Mouse (Mus musculus) hindbrain, embryonic 10.5 days (tissue): ENCODE measurements at regions not wholly inside any gene's neighbourhood (a gene's known extent, or its start where the extent isn't known, plus 50 kb on each side); places are given as distances from the start of the nearest gene placed in this dataset.

Source experiments
- DNase-seq: peaks from one replicate; pipeline ENCODE4 v3.0.0-alpha.2; 2017; ENCODE audit warnings: low spot score
- H3K27ac ChIP-seq: fragments of 300-500 bp; sonication (generic); 2 replicates; pipeline ENCODE4 v1.5.1; 2016; ENCODE audit warnings: mild to moderate bottlenecking, moderate library complexity
- H3K27me3 ChIP-seq: fragments of 300-500 bp; sonication (generic); 2 replicates; pipeline ENCODE4 v1.6.1; 2016; ENCODE audit warnings: mild to moderate bottlenecking; ENCODE audit not compliant: poor library complexity, insufficient read depth, severe bottlenecking
- H3K36me3 ChIP-seq: fragments of 300-500 bp; sonication (generic); 2 replicates; pipeline ENCODE4 v1.6.1; 2016; ENCODE audit warnings: mild to moderate bottlenecking, moderate library complexity
- H3K4me1 ChIP-seq: fragments of 300-500 bp; sonication (generic); replicated peaks from 2 replicates; pipeline ENCODE4 v1.6.1; 2016; ENCODE audit warnings: mild to moderate bottlenecking
- H3K4me3 ChIP-seq: fragments of 300-500 bp; sonication (generic); 2 replicates; pipeline ENCODE4 v1.5.1; 2016; ENCODE audit warnings: mild to moderate bottlenecking, moderate library complexity
- H3K9me3 ChIP-seq: fragments of 300-500 bp; sonication (generic); 2 replicates; pipeline ENCODE4 v1.6.1; 2016; ENCODE audit warnings: mild to moderate bottlenecking, moderate library complexity
- WGBS: fragments of 180-500 bp; shearing (Covaris S2); methylation state at CpG from one replicate; pipeline ENCODE4 v1.1.7; 2016; 5-methylcytosine and 5-hydroxymethylcytosine counted together

DNA sequence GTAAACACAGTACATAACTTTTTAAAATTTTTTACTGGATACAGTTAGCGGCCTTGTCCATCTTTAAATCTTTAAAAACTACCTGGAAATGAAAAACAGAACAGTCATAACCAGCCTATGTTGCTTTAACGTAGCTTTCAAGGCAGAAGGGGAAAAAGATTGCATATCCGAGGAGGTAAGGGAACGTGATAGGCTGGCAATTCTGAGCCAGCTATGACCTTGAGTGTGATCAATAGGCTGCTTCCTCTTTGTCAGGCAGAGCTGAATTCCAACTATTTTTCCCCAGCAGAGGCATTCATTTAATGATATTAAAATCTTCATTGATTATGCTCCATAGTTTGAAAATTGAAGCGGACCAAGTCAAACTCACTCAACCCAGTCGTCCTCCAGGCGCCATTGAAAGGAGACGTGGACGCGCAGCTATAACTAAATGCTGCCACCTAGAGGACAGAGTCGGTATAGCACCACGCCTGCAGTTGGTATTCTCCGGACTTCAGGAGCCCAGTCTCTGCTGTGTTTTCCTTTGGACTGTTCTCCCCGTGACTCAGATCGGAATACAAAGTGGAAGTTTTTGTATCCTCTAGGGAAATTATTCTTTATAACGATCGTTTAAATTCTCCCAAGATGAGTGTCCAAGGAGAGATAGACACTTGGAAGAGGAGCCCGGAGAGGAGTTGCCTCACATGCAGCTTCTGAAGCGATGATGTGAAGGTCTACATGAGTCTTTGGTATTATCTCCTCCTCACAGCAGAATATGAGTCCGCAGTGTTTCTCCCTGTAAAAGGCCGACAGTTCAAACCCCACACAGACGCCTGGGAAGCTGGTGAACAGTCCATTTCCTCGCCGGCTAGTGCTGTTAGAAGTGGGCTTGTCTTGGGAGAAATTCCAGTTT is 858.2 kb upstream of the Car8 start:
- 0 out of 2 replicates have a peak overlapping the region, but pooled peaks have one; percentile 6 for H3K4me3 ChIP-seq

DNA sequence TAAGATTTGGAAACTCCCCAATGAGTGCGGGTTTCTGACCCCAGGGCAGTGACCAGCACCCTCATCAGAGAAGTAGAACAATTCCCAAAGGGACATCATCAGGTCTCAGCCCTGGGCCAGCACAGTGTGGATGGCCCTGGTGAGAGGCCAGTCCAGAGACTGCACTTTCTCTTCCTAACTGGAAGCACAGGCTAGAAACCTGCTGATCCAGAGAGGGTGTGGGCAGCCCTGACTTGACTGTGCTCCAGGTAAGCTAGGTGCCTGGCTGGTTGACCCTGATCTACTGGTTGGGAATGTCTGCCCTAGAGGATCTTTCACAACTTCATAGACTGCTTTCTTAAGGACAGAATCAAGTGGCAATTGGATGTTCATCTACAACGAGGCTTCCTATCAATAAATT is 857.4 kb upstream of the Car8 start:
- DNase-seq: no peak
- H3K36me3 ChIP-seq: no peaks in the 10 kb centered on the region
- no peak overlapping the region for H3K4me3 ChIP-seq
- WGBS: 79% methylated on average over 2 of the region's 2 CpGs
- H3K4me1 ChIP-seq: peaks cover 46% of the 10 kb centered on the region
- H3K27ac ChIP-seq: peak overlapping the region; percentile 62; the same call in 1 of the 2 replicates
- no peaks in the 10 kb centered on the region for H3K9me3 ChIP-seq
- peaks cover 6% of the 10 kb centered on the region; the same call in 1 of the 2 replicates for H3K27me3 ChIP-seq

More for the DNA sequence above, 858.2 kb upstream of the Car8 start:
- Histone ChIP-seq H3K4me1 (peaks cover 38% of the 10 kb centered on the region), H3K9me3 (0 out of 2 replicates have a peak, but pooled peaks cover 3% of the 10 kb centered on the region), H3K36me3 (no peaks in the 10 kb centered on the region), H3K27me3 (peaks cover 6% of the 10 kb centered on the region; the same call in 1 of the 2 replicates), H3K27ac (peak overlapping the region; percentile 62)
- DNase-seq: peak; percentile 89
- WGBS: 28% methylated on average over 24 of the region's 24 CpGs

DNA sequence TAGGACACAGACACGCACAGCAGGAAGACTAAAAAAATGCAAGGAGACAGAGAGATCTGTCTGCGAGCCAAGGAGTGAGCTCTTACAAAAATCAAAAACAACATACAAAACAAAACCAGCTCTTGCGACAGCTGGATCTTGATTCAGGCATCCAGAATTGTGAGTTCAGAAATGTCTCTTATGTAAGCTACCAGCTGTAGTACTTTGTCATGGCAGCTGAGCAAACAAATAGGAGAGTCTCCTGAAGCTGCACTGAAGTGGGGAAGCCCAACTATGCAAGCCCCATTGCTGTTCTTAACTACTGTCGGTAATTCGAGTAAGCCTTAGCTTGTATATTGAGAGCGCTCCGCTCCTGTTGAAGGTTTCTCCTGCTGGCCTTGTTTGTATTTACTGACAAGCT is 856.8 kb upstream of the Car8 start:
- peaks cover 47% of the 10 kb centered on the region for H3K4me1 ChIP-seq
- H3K9me3 ChIP-seq: no peaks in the 10 kb centered on the region
- H3K27me3 ChIP-seq: peaks cover 6% of the 10 kb centered on the region; the same call in 1 of the 2 replicates
- 55% methylated on average over 7 of the region's 7 CpGs for WGBS
- no peak for DNase-seq
- H3K4me3 ChIP-seq: no peak overlapping the region
- H3K36me3 ChIP-seq: no peaks in the 10 kb centered on the region
- H3K27ac ChIP-seq: no peak overlapping the region

DNA sequence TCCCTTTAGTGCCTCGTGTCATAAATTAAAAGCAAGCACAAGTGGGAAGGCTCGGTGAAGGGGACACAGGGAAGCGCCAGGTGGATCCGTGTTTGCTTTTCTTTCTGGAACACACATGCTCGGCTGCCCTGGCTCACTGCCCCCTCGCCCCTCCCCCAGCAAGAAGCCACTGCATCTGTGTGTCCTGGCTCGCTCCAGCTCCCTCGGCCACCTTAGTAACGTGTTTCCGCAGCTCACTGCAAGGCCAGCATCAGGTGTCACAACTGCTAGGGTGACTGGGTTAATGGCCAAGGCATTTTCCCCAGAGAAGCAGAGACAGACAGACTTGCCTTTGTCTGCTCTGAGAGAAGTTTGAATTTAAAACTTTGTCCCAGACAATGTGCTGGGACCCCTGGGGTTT is 855.7 kb upstream of the Car8 start:
- peaks cover 47% of the 10 kb centered on the region for H3K4me1 ChIP-seq
- 33% methylated on average over 10 of the region's 10 CpGs for WGBS
- peak; percentile 39 for DNase-seq
- peaks cover 6% of the 10 kb centered on the region; the same call in 1 of the 2 replicates for H3K27me3 ChIP-seq
- no peaks in the 10 kb centered on the region for H3K36me3 ChIP-seq
- no peaks in the 10 kb centered on the region for H3K9me3 ChIP-seq
- peak overlapping the region; percentile 77 for H3K27ac ChIP-seq
- no peak overlapping the region for H3K4me3 ChIP-seq

DNA sequence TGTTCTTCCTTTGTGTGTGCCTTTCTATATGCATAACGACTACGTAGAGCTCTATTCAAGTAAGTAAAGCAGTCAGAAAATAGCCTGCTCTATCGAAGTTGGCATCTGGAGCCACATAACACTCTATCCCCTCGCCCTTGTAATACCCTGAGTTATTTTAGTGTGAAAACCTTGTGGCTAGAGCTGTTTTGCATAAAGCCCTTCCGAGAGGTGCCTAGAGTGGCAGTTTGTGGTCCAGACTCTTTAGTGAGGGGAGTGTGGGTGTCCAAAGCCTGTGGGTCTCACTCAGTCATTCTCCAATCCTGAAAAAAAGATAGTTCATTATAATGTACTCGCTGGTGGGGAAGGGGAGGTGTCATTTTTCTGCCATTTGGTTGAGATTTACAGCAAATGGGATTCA is 855.2 kb upstream of the Car8 start:
- no peaks in the 10 kb centered on the region for H3K36me3 ChIP-seq
- H3K27me3 ChIP-seq: peaks cover 6% of the 10 kb centered on the region; the same call in 1 of the 2 replicates
- H3K4me1 ChIP-seq: peaks cover 47% of the 10 kb centered on the region
- H3K9me3 ChIP-seq: no peaks in the 10 kb centered on the region
- WGBS: 65% methylated on average over 6 of the region's 6 CpGs
- DNase-seq: no peak
- peak overlapping the region; percentile 77 for H3K27ac ChIP-seq
- H3K4me3 ChIP-seq: no peak overlapping the region

DNA sequence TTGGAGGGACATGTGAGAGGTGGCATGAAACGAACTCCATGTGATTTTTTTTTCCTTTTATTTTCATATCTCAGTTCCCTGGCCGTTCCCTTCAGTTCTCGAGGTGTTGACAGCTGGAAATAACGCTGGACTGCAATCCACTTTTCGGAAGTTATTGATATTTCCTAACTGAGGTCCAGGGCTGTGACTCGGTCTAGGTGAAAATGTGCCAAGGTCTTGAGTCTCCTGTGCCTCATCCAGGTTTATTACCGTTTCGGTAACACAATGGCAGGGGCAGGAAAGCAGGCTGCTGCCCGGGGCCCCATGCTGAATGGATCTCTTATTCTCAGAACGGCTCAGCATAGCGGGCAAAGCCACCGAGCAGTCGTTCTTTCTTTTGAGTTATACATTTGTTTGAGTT is 844.7 kb upstream of the Car8 start:
- Histone ChIP-seq H3K27me3 (no peaks in the 10 kb centered on the region), H3K36me3 (no peaks in the 10 kb centered on the region), H3K4me3 (no peak overlapping the region), H3K4me1 (peaks cover 39% of the 10 kb centered on the region), H3K27ac (peak overlapping the region; percentile 29; the same call in 1 of the 2 replicates), H3K9me3 (no peaks in the 10 kb centered on the region)
- DNase-seq: no peak
- WGBS: 69% methylated on average over 13 of the region's 13 CpGs

DNA sequence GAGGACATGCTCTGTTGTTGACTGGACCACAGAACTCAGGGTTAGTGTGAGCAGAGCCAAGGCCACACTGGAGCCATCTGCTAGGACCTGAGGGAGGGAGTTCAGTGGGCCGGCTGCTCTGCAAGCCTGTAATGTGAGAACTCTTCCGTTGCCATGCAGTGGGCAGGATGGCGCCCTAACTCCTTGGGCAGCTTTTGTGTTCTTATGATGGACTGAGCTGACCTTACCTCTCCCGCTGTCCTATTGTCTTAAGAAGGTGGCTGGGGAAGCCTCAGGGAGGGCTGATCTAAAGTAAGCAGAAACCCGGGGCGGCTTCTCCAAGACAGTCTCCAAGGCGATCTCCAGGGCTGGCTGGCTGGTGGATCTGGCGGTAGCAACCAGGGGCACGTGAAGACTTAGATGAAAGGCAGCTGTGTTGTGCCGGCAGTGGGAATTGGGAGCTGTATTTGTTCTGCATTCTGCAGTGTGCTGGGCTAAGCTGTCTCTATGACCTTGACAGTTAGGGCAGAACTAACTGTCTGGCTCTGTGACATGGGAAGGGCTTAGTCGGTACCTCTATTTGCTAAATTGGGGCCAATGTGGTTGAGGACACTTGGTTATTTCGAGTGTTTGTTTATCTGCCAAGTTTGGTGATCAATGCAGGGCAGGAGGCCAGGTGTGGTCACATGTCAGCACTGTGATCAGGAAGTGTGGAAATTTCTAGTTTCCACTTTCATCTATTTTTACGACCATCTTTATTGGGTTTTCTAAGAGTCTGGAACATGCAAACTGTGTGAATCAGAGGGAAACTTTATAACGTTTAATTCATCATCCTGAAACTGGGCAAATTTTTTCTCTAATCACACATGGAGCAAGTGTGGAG is 843.1 kb upstream of the Car8 start:
- no peaks in the 10 kb centered on the region for H3K27me3 ChIP-seq
- H3K4me1 ChIP-seq: peaks cover 39% of the 10 kb centered on the region
- no peaks in the 10 kb centered on the region for H3K36me3 ChIP-seq
- H3K9me3 ChIP-seq: no peaks in the 10 kb centered on the region
- 0 out of 2 replicates have a peak overlapping the region, but pooled peaks have one; percentile 13 for H3K4me3 ChIP-seq
- H3K27ac ChIP-seq: peak overlapping the region; percentile 45
- DNase-seq: peak; percentile 61
- WGBS: 35% methylated on average over 14 of the region's 14 CpGs

DNA sequence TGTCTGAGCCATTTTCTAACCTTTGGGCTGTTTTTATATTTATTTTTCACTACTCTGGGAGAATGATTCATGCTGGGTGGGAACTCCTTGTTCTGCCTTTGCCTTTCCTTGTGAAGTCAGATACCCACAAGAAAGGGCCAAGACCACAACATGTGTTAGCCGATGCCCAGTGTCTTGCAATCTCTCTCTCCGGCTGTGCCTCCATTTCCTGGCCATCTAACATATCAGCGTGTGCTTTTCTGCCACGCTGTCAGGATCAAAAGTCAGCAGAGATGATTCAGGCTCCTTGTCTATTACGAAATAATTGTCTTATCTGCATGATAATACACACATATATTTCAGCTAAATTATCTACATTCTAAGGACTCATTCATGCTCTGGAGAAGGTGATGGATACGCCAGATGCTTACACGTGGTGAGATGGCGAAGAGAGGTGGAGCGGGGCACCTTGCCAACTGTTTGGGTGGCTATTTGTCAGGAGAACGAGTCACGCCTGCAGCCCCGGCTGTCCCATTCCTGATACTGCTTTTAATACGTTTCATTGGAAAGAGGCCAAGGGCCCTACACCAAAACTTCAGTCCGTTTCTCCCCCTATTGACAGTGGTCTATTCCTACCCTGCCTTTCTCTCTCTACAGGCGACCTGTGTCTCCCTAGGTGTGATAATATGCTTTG is 842.1 kb upstream of the Car8 start:
- Histone ChIP-seq H3K4me1 (peaks cover 39% of the 10 kb centered on the region), H3K4me3 (no peak overlapping the region), H3K27ac (peak overlapping the region; percentile 37), H3K9me3 (no peaks in the 10 kb centered on the region), H3K36me3 (no peaks in the 10 kb centered on the region), H3K27me3 (no peaks in the 10 kb centered on the region)
- WGBS: 85% methylated on average over 15 of the region's 15 CpGs
- DNase-seq: no peak

DNA sequence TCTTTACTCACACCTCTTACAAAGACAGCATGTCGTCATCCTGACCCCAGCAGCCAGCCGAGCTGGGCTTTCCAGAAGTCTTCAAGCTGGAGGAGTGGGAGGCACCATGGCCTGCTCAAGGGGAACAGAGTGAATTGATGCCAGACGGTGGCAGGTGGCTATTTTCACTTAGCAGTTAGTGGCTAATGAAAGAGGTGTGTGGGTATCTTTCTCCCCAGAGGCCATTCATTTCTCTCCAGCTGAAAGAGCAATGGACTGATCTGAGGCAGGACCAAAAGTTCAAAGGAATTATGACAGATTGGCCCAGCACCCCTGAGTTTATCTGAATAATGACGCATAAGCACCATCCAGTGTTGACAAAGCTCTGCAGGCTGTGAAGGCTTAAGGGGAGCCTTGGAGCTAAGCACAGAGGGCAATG is 841.0 kb upstream of the Car8 start:
- Histone ChIP-seq H3K9me3 (no peaks in the 10 kb centered on the region), H3K4me3 (no peak overlapping the region), H3K36me3 (no peaks in the 10 kb centered on the region), H3K27me3 (no peaks in the 10 kb centered on the region), H3K4me1 (peaks cover 45% of the 10 kb centered on the region), H3K27ac (no peak overlapping the region)
- DNase-seq: no peak
- 35% methylated on average over 4 of the region's 4 CpGs for WGBS

DNA sequence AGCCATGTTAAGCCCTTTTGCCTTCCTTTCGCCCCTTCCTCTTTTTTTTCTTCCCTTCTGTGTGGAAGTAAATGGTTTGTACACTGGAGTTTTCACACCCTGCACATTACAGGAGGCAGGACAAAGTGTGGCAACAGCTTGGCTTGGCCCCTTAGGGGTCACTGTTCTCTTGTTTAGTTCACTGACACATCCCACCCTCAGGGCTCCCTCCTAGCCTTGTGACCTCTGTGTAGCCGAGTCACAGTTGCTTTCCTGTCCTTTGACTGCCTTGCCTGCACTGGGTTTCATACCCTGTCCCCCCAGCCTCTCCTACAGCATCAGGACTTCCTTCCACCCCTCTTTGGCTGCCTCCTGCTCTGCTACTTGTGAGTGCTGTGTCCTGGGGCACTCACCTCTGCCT is 835.6 kb upstream of the Car8 start:
- 26% methylated on average over 2 of the region's 2 CpGs for WGBS
- Histone ChIP-seq H3K4me1 (peaks cover 21% of the 10 kb centered on the region), H3K27ac (peak overlapping the region; percentile 74), H3K4me3 (no peak overlapping the region), H3K9me3 (no peaks in the 10 kb centered on the region), H3K36me3 (no peaks in the 10 kb centered on the region), H3K27me3 (no peaks in the 10 kb centered on the region; the same call in 1 of the 2 replicates)
- DNase-seq: peak; percentile 29

DNA sequence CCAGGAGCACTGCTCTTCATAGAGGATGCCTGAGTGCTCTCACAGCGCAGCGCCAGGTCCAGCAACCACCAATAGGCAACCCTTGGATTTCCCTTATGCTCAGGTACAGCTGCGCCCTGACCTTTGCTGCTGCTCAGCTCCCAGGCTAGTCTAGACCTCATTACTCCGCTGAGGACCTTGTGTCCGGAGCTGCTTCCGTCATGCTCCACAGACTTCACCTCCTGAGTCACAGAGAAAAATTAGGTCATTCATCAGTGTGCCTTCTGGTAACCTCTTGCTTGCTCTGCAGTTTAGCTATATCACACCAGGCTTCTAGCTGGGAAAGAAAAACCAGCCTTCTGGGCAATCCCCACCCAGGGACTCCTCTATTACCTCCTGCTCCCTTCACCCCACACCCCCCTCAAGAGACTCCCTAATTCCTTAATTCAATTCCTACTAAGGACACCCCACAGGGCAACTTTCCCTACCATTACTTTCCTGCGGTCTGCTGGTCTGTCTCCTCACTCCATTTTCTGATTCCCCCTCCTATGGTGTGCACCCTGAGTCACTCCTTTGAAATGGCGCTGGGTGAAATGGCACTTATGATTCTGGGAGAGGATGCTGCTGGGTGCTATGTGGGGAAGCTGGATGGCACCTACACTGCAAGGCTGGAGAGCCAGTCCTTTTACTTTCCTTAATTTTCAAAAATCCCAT is 835.0 kb upstream of the Car8 start:
- H3K27ac ChIP-seq: peak overlapping the region; percentile 74
- H3K4me3 ChIP-seq: no peak overlapping the region
- no peaks in the 10 kb centered on the region for H3K9me3 ChIP-seq
- no peaks in the 10 kb centered on the region; the same call in 1 of the 2 replicates for H3K27me3 ChIP-seq
- DNase-seq: peak; percentile 18
- no peaks in the 10 kb centered on the region for H3K36me3 ChIP-seq
- WGBS: 50% methylated on average over 8 of the region's 8 CpGs
- peaks cover 21% of the 10 kb centered on the region for H3K4me1 ChIP-seq

DNA sequence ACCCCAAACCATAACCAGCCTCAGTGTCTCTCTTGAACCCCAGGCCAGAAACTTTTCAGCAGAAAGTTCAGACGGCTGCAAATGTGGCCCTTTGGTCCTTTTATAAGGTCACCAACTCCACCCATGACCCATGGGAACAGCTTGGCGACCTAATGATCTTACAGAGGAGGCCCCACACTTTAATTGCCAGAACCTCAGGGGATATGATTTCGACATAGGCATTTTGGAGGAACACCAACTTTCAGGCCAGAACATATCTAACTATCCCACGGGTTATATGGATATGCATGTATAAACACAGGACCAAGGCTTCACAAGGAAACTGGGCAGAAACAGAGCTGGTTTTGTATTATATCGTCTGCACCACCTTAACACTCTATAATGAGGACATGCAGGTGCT is 833.5 kb upstream of the Car8 start:
- Histone ChIP-seq H3K4me1 (peaks cover 21% of the 10 kb centered on the region), H3K9me3 (no peaks in the 10 kb centered on the region), H3K27ac (no peak overlapping the region), H3K27me3 (no peaks in the 10 kb centered on the region; the same call in 1 of the 2 replicates), H3K4me3 (no peak overlapping the region), H3K36me3 (no peaks in the 10 kb centered on the region)
- DNase-seq: no peak
- 73% methylated on average over 5 of the region's 5 CpGs for WGBS
